Mouse (Mus musculus) spleen, adult 2 months (tissue): ENCODE measurements at regions not wholly inside any gene's neighbourhood (a gene's known extent, or its start where the extent isn't known, plus 50 kb on each side); places are given as distances from the start of the nearest gene placed in this dataset.

Experiments used
- DNase-seq, 2 experiments: peaks; one replicate each; pipeline versions ENCODE4 v3.0.0 to v3.0.0-alpha.2; 2012 to 2021; ENCODE audit warnings: low spot score in 2 of 2, low read depth in 1 of 2
- H3K27ac ChIP-seq: fragments of 200-500 bp; 2 replicates; pipeline ENCODE4 v1.5.1; 2012; ENCODE audit warnings: low read length, inconsistent platforms; ENCODE audit not compliant: insufficient read depth
- H3K27me3 ChIP-seq: fragments of 200-500 bp; 2 replicates; pipeline ENCODE4 v1.6.1; 2012; ENCODE audit warnings: mild to moderate bottlenecking, moderate library complexity, low read length, inconsistent platforms; ENCODE audit not compliant: control insufficient read depth, insufficient read depth
- H3K36me3 ChIP-seq: fragments of 200-500 bp; 2 replicates; pipeline ENCODE4 v1.6.1; 2012; ENCODE audit warnings: mild to moderate bottlenecking, low read length, inconsistent platforms; ENCODE audit not compliant: control insufficient read depth, insufficient read depth
- H3K4me1 ChIP-seq: fragments of 200-500 bp; 2 replicates; pipeline ENCODE4 v1.6.1; 2011; ENCODE audit warnings: inconsistent platforms; ENCODE audit not compliant: control insufficient read depth, insufficient read depth, insufficient read length
- H3K4me3 ChIP-seq: fragments of 200-500 bp; 2 replicates; pipeline ENCODE4 v1.5.1; 2011; ENCODE audit warnings: mild to moderate bottlenecking, inconsistent platforms; ENCODE audit not compliant: insufficient read depth, insufficient read length; ENCODE audit errors: extremely low read depth
- CTCF ChIP-seq: fragments of 200-500 bp; IDR thresholded peaks from 2 replicates; pipeline ENCODE4 v1.5.1; 2011; ENCODE audit warnings: mild to moderate bottlenecking, inconsistent platforms; ENCODE audit not compliant: insufficient read depth, insufficient read length, insufficient replicate concordance; ENCODE audit errors: extremely low read depth
- POLR2A ChIP-seq: fragments of 200-500 bp; IDR thresholded peaks from 2 replicates; pipeline ENCODE4 v1.6.1; 2011; ENCODE audit warnings: low read depth, low read length, inconsistent platforms
- WGBS: fragments of 180-500 bp; shearing (Covaris S2); methylation state at CpG from one replicate; pipeline ENCODE4 v1.1.7; 2018; 5-methylcytosine and 5-hydroxymethylcytosine counted together

DNA sequence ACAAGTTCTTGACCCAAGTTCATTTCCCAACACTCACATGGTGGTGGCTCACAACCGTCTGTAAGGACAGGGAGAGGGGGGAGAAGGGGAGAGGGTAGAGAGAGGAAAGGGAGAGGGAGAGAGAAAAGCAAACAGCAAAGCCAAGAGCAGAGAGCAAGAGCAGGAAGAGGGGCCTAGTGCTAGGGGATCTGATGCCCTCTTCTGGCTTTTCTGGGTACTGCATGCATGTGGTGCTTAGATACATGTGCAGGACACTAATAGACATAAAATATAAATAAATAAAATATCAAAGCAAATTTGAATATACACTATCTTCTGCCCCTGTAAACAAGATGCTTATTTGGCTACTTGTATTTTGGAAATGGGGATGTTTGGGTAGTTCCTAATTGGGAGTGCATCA is 91.2 kb downstream of the Rnf138rt1 start:
- Histone ChIP-seq H3K4me3 (no peak overlapping the region), H3K27me3 (no peaks in the 10 kb centered on the region), H3K27ac (no peak overlapping the region), H3K4me1 (no peaks in the 10 kb centered on the region), H3K36me3 (no peaks in the 10 kb centered on the region)
- 27% methylated on average over 1 of the region's 1 CpGs for WGBS
- TF ChIP-seq CTCF (no peak), POLR2A (no peak)
- DNase-seq: peak; percentile 0 to 13
